Mouse (Mus musculus) olfactory bulb, adult 2 months (tissue): ENCODE data around the gene Nxpe3.

Source experiments
- CTCF ChIP-seq: fragments of 200-500 bp; IDR thresholded peaks from 2 replicates; pipeline ENCODE4 v1.5.1; 2012; ENCODE audit warnings: low read depth, mild to moderate bottlenecking, low read length, moderate library complexity; ENCODE audit not compliant: insufficient read depth
- POLR2A ChIP-seq: fragments of 200-500 bp; IDR thresholded peaks from 2 replicates; pipeline ENCODE4 v1.6.1; 2012; ENCODE audit warnings: mild to moderate bottlenecking, low read depth, low read length, moderate library complexity; ENCODE audit not compliant: insufficient read depth

DNA sequence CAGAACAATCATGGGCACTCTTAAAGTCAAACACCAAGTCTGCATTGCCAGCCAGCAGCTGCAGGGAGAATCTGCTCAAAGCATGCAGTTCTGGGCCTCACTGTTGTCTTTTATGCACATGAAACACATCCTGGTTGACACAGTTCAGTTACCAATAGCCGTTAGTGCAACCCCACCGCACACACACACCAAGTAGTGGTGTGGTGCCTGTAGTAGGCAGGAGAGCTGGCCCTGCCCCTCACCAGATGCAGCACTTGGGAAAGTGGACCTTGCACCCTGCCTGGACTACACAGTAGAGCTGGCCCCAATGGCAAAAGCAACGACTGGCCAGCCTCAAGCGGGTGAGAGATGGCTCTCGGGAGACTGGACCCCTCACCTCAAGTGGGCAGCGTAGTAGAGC, 44.6 kb upstream of the Nxpe3 start:
- no peak for TF ChIP-seq CTCF
- no peak for TF ChIP-seq POLR2A
